Mouse (Mus musculus) myocyte (in vitro differentiated cells): ENCODE measurements at regions not wholly inside any gene's neighbourhood (a gene's known extent, or its start where the extent isn't known, plus 50 kb on each side); places are given as distances from the start of the nearest gene placed in this dataset.

Source experiments
- H3K27me3 ChIP-seq: one replicate; pipeline ENCODE4 v1.6.1; 2011; ENCODE audit not compliant: control insufficient read depth, insufficient read depth, insufficient read length
- H3K36me3 ChIP-seq: one replicate; pipeline ENCODE4 v1.6.1; 2011; ENCODE audit not compliant: control insufficient read depth, insufficient read depth
- H3K4me2 ChIP-seq: one replicate; pipeline ENCODE4 v1.6.1; 2011; ENCODE audit warnings: low read depth, control low read depth
- H3K4me3 ChIP-seq: one replicate; pipeline ENCODE4 v1.5.1; 2011; ENCODE audit warnings: mild to moderate bottlenecking, control low read depth, moderate library complexity
- H3K79me2 ChIP-seq: one replicate; pipeline ENCODE4 v1.6.1; 2011; ENCODE audit not compliant: control insufficient read depth, insufficient read depth
- H3ac ChIP-seq: one replicate; pipeline ENCODE4 v1.6.1; 2011; ENCODE audit not compliant: control insufficient read depth, insufficient read length
- CEBPB ChIP-seq: IDR thresholded peaks from 2 replicates; pipeline ENCODE4 v1.6.1; 2011; ENCODE audit warnings: mild to moderate bottlenecking, moderate library complexity; ENCODE audit not compliant: poor library complexity, insufficient read depth, severe bottlenecking
- E2F4 ChIP-seq: IDR thresholded peaks from one replicate; pipeline ENCODE4 v1.6.1; 2011; ENCODE audit warnings: mild to moderate bottlenecking, control low read depth, moderate library complexity; ENCODE audit not compliant: insufficient read depth
- MAX ChIP-seq: IDR thresholded peaks from one replicate; pipeline ENCODE4 v1.6.1; 2011; ENCODE audit warnings: low read depth, mild to moderate bottlenecking, control low read depth
- MYOD1 ChIP-seq, 3 experiments: IDR thresholded peaks; one replicate each; pipeline ENCODE4 v1.6.1; 2011; ENCODE audit warnings: control low read depth in 2 of 3, low read depth in 2 of 3, mild to moderate bottlenecking in 2 of 3, moderate library complexity in 1 of 3; ENCODE audit not compliant: insufficient read length in 2 of 3, control insufficient read depth in 1 of 3
- MYOG ChIP-seq, 3 experiments: IDR thresholded peaks; one replicate each; pipeline ENCODE4 v1.6.1; 2011; ENCODE audit warnings: control low read depth in 2 of 3, low read depth in 2 of 3, mild to moderate bottlenecking in 2 of 3; ENCODE audit not compliant: insufficient read length in 2 of 3, control insufficient read depth in 1 of 3, insufficient read depth in 1 of 3
- POLR2A ChIP-seq: IDR thresholded peaks from one replicate; pipeline ENCODE4 v1.6.1; 2011; ENCODE audit warnings: low read depth, mild to moderate bottlenecking, control low read depth, moderate library complexity; ENCODE audit not compliant: insufficient read length
- POLR2AphosphoS2 ChIP-seq: IDR thresholded peaks from one replicate; pipeline ENCODE4 v1.6.1; 2011; ENCODE audit warnings: low read depth, control low read depth; ENCODE audit not compliant: insufficient read length
- REST ChIP-seq: IDR thresholded peaks from one replicate; pipeline ENCODE4 v1.6.1; 2011; ENCODE audit warnings: mild to moderate bottlenecking, control low read depth, moderate library complexity; ENCODE audit not compliant: insufficient read depth, insufficient read length
- SRF ChIP-seq: IDR thresholded peaks from one replicate; pipeline ENCODE4 v1.6.1; 2011; ENCODE audit warnings: low read depth; ENCODE audit not compliant: control insufficient read depth, insufficient read length
- TCF12 ChIP-seq: IDR thresholded peaks from one replicate; pipeline ENCODE4 v1.6.1; 2011; ENCODE audit warnings: mild to moderate bottlenecking, control low read depth; ENCODE audit not compliant: poor library complexity, insufficient read depth, severe bottlenecking
- TCF3 ChIP-seq: IDR thresholded peaks from one replicate; pipeline ENCODE4 v1.6.1; 2011; ENCODE audit warnings: low read depth, control low read depth; ENCODE audit not compliant: insufficient read length
- USF1 ChIP-seq: IDR thresholded peaks from one replicate; pipeline ENCODE4 v1.6.1; 2011; ENCODE audit warnings: low read depth, mild to moderate bottlenecking, control low read depth, moderate library complexity

DNA sequence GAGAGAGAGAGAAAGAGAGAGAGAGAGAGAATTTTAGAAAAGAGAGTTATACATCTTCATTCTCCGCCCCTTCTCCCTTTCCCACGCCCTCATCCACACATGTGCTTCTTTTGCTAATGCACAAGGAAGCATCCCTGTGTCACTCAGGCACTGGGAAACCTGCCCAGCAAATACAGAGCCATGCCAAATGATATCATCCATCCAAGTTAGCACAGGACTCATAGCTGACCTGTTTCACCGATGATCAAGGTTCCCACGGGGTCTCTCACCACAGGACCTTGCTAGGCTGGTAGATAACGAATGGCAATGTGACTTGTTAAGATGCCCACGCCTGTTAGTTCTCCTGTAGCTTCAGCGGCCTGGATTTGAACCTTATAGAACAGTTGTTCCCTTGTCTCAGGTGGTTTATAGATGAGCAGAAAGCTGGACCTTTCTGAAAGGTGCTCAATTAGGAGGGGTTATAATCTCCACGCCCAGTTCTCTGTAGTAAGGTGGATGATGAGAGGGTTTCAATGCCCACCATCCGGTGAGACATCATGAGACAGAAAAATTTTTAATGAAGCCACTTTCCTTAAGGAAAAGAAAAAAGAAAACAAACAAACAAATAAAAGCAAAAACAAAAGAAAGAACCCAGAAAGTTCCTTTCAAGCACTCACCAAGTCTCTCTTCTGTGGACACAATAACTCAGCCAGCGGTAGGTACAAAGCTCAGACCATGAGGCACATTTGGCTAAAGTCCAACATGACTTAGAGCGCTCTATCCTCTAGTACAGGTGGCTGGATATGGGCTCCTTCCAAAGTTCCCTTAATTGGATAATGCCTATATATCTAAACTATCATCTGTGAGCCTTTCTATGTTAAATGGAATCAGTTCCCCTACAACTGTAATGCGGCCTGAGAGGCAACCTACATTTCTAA is 57.1 kb upstream of the Bmp2k start:
- TF ChIP-seq MYOD1 (IDR thresholded peaks at IDR 0.05; ENCODE audit: control insufficient read depth in 1 of 3, insufficient read length in 2 of 3, low read depth in 2 of 3) (no peak), TCF3 (no peak), MAX (no peak), POLR2A (no peak), TCF12 (no peak), CEBPB (no peak), MYOG (IDR thresholded peaks at IDR 0.05; ENCODE audit: control insufficient read depth in 1 of 3, insufficient read depth in 1 of 3, insufficient read length in 2 of 3, low read depth in 2 of 3) (no peak), E2F4 (no peak), POLR2AphosphoS2 (no peak), REST (no peak), USF1 (no peak), SRF (no peak)
- Histone ChIP-seq H3K4me2 (no peak overlapping the region), H3K27me3 (no peaks in the 10 kb centered on the region), H3ac (no peak overlapping the region), H3K4me3 (no peak overlapping the region), H3K79me2 (no peaks in the 10 kb centered on the region), H3K36me3 (no peaks in the 10 kb centered on the region)

DNA sequence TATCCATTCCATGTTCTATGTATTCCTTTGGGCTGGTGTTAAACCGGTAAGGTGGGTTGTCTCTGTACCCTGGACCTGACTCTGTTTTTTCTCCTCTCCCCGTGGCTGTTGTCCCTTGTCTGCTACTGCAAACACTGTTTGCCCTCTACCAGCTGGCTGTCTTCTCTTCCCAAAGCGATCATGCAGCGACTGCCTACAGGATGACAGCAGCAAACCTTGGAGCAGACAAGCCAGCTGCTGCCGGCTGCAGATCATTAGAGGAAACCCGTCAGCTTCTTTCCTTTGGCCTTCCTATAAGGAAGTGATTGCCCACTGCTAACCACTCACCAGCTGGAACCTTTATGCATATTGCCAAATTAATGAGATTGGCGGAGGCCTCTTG is 56.4 kb upstream of the Bmp2k start:
- no peak overlapping the region for H3K4me2 ChIP-seq
- no peak overlapping the region for H3ac ChIP-seq
- no peaks in the 10 kb centered on the region for H3K79me2 ChIP-seq
- TF ChIP-seq USF1 (no peak), POLR2AphosphoS2 (no peak), MAX (no peak), CEBPB (no peak), MYOG (IDR thresholded peaks at IDR 0.05; ENCODE audit: control insufficient read depth in 1 of 3, insufficient read depth in 1 of 3, insufficient read length in 2 of 3, low read depth in 2 of 3) (no peak), TCF3 (no peak), POLR2A (no peak), REST (no peak), SRF (no peak), MYOD1 (IDR thresholded peaks at IDR 0.05; ENCODE audit: control insufficient read depth in 1 of 3, insufficient read length in 2 of 3, low read depth in 2 of 3) (no peak), TCF12 (no peak), E2F4 (no peak)
- H3K4me3 ChIP-seq = no peak overlapping the region
- no peaks in the 10 kb centered on the region for H3K36me3 ChIP-seq
- H3K27me3 ChIP-seq = no peaks in the 10 kb centered on the region

DNA sequence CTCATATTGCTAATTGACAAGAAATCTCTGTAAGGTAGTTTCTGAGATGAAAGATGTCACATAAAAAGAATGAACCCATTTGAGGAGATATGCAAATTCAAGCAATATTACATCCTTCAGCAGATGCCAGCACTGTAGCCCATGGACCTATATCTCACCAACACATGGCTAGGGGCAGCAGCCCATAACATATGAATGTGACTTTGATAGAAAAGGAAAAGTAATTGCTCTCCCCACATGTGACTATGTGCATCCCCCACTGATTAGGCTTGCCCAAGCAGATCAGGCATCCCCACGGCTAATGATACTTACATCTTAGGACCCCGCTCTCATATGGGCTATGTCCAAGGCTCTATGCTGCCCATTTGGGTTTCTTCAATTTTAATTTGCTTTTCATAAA is 56.0 kb upstream of the Bmp2k start:
- no peaks in the 10 kb centered on the region for H3K79me2 ChIP-seq
- no peaks in the 10 kb centered on the region for H3K27me3 ChIP-seq
- no peak overlapping the region for H3ac ChIP-seq
- no peak overlapping the region for H3K4me2 ChIP-seq
- H3K36me3 ChIP-seq = no peaks in the 10 kb centered on the region
- TF ChIP-seq SRF = no peak
- TF ChIP-seq POLR2AphosphoS2 = no peak
- no peak for TF ChIP-seq TCF3
- no peak for TF ChIP-seq MYOD1 (IDR thresholded peaks at IDR 0.05; ENCODE audit: control insufficient read depth in 1 of 3, insufficient read length in 2 of 3, low read depth in 2 of 3)
- no peak for TF ChIP-seq TCF12
- no peak for TF ChIP-seq POLR2A
- TF ChIP-seq CEBPB = no peak
- no peak for TF ChIP-seq E2F4
- TF ChIP-seq MAX = no peak
- TF ChIP-seq REST = no peak
- no peak for TF ChIP-seq USF1
- no peak for TF ChIP-seq MYOG (IDR thresholded peaks at IDR 0.05; ENCODE audit: control insufficient read depth in 1 of 3, insufficient read depth in 1 of 3, insufficient read length in 2 of 3, low read depth in 2 of 3)
- no peak overlapping the region for H3K4me3 ChIP-seq
